In genomic region chr4:151027001-151027400, GRCm38 (mm10) we compare ENCODE assay signal across 10 mouse cellular contexts. TPM values are rescaled to one million over a fixed set of nuclear protein-coding genes. Genes with fewer than 3 reads are reported as not detected.
DNase-seq lines count a peak whose midpoint lies in the region; ATAC-seq lines count a peak whose summit lies in the region.
"Had no signal": no experiment of that assay in that cellular context is flagged by ENCODE, and none has a peak within 500 bp of the region (broad histone marks: within the 10 kb centered on the region; RNA-seq: fewer than 3 reads in every experiment).

No protein-coding gene starts in this region.

- no peak overlapping the region for H3K4me2 ChIP-seq in kidney, embryonic 15.5 days
- H3K4me2 ChIP-seq: embryonic facial prominence, embryonic 12.5 days; liver, embryonic 13.5 days had no signal

- no peaks in the 10 kb centered on the region for H3K9me3 ChIP-seq in kidney, embryonic 15.5 days (replicated peaks)
- H3K9me3 ChIP-seq: embryonic facial prominence, embryonic 12.5 days; liver, embryonic 13.5 days had no signal

- H3K4me1 ChIP-seq in kidney, embryonic 15.5 days = 0 out of 2 replicates have a peak, but pooled peaks cover 2% of the 10 kb centered on the region
- H3K4me1 ChIP-seq: embryonic facial prominence, embryonic 12.5 days had no signal

- peak; percentile 26 for DNase-seq in kidney, adult 9 months
- DNase-seq in MN1 (ENCODE audit: low spot score) = peak; percentile 27
- peak; percentile 76 for DNase-seq in embryo, embryonic 10.5 days (ENCODE audit: low spot score)
- peak; percentile 30 for DNase-seq in kidney, postnatal 10 days
- DNase-seq in spleen, postnatal 36 days (ENCODE audit: low spot score in 2 of 2) = no peak
- DNase-seq in urinary bladder, postnatal 14 days (ENCODE audit: low spot score) = no peak
- DNase-seq: liver, embryonic 13.5 days had no signal

- 0 out of 2 replicates have a peak, but pooled peaks cover 4% of the 10 kb centered on the region for H3K36me3 ChIP-seq in kidney, embryonic 15.5 days
- H3K36me3 ChIP-seq: embryonic facial prominence, embryonic 12.5 days had no signal

- no peak for ATAC-seq in kidney, embryonic 15.5 days (replicated peaks; ENCODE audit: low FRiP score)
- ATAC-seq in monocyte, adult 5-6 weeks (replicated peaks; ENCODE audit: insufficient number of reproducible peaks, low FRiP score, low TSS enrichment, poor library complexity, severe bottlenecking) = 0 out of 2 replicates have a peak, but pooled peaks have one; percentile 35

- H3K9ac ChIP-seq in kidney, embryonic 15.5 days = no peak overlapping the region
- H3K9ac ChIP-seq: embryonic facial prominence, embryonic 12.5 days; liver, embryonic 13.5 days had no signal

- H3K27me3 ChIP-seq in kidney, embryonic 15.5 days = no peaks in the 10 kb centered on the region
- H3K27me3 ChIP-seq: embryonic facial prominence, embryonic 12.5 days; liver, embryonic 13.5 days had no signal

- H3K4me3 ChIP-seq in kidney, embryonic 15.5 days (replicated peaks) = no peak overlapping the region
- H3K4me3 ChIP-seq: embryonic facial prominence, embryonic 12.5 days; liver, embryonic 13.5 days had no signal

- WGBS in kidney, embryonic 15.5 days = 52% methylated on average over 6 of the region's 6 CpGs

- H3K27ac ChIP-seq in kidney, embryonic 15.5 days = no peak overlapping the region
- H3K27ac ChIP-seq: embryonic facial prominence, embryonic 12.5 days; liver, embryonic 13.5 days had no signal

RNA-seq across cellular contexts. Expression of gene Per3, which starts 17.5 kb away (rescaled TPM):
- polyA plus RNA-seq in kidney, embryonic 15.5 days (2015; fragmentation: Nextera tagmentation; extraction: Ambion mirVana) = 5.9 and 7.0 TPM in 2 replicates
- 0.76 to 1.9 TPM (median 1.4 TPM) in 3 replicates for total RNA-seq in monocyte, adult 5-6 weeks (2017)

RNA-seq across cellular contexts. Expression of gene Uts2, which starts 30.1 kb away (rescaled TPM):
- polyA plus RNA-seq in kidney, embryonic 15.5 days (2015; fragmentation: Nextera tagmentation; extraction: Ambion mirVana) = not detected in 2 replicates
- total RNA-seq in monocyte, adult 5-6 weeks (2017) = not detected in 3 replicates
- polyA plus RNA-seq: embryonic facial prominence, embryonic 12.5 days; liver, embryonic 13.5 days had no signal

RNA-seq across cellular contexts. Expression of gene Vamp3, which starts 30.8 kb away (rescaled TPM):
- polyA plus RNA-seq in kidney, embryonic 15.5 days (2015; fragmentation: Nextera tagmentation; extraction: Ambion mirVana) = 123 and 124 TPM in 2 replicates
- 110 to 133 TPM (median 127 TPM) in 3 replicates for total RNA-seq in monocyte, adult 5-6 weeks (2017)

Comparison
In these comparisons a context has a peak if more than half of its experiments do, and no peak if none do; other contexts are left out.
1. DNase-seq: peak in kidney, adult 9 months (single experiment), MN1 (single experiment), embryo, embryonic 10.5 days (single experiment) and kidney, postnatal 10 days (single experiment); none in spleen, postnatal 36 days (0 of 2) and urinary bladder, postnatal 14 days (single experiment).